Mouse (Mus musculus): ENCODE data around the gene Slc22a28. TPM values are rescaled to one million over a fixed set of nuclear protein-coding genes. Genes with fewer than 3 reads are reported as not detected.
"Not testable (repeated sequence)": the region's sequence is repeated elsewhere in the genome, so short reads cannot be mapped to it uniquely, and the experiment has no call there.

The Slc22a28 gene
- total RNA-seq (2014; rRNA removed) (not detected in 2 replicates), polyA plus RNA-seq (2015; fragmentation: Nextera tagmentation; extraction: Ambion mirVana) (not detected in 2 replicates)

DNA sequence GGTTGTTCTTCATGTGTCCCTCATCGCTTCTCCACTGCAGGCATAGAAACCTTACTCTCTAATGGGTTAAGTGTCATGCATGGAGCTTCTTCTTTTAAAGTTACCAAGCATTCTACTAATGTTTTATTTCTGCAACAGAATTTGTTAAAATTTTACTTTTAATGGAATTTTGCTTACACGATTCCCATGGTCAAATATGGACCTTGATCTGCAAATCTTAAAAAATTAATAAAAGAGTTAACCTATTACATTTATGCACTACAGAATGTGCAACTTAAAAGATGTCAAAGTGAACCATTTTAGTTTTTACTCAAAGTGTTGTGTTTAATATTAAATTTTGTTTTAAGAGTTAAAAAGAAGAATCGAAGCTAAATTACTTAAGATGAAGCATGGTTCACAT lies at the start of gene Slc22a28:
Gene Slc22a28 (minus strand): TSS at position 102 of the 400 bp plus-strand sequence.
- H3K4me1 ChIP-seq (ENCODE audit: insufficient read depth, low read length); H3K36me3 ChIP-seq (ENCODE audit: insufficient read depth, low read length); H3K27ac ChIP-seq; H3K4me2 ChIP-seq (ENCODE audit: low read depth, low read length); H3K4me3 ChIP-seq (ENCODE audit: low read length); H3K27me3 ChIP-seq (ENCODE audit: insufficient read depth, low read length); DNase-seq (ENCODE audit: low spot score); H3K9ac ChIP-seq (replicated peaks; ENCODE audit: low read length); H3K9me3 ChIP-seq (ENCODE audit: low read length); ATAC-seq: not testable (repeated sequence)
- WGBS, result 91% methylated on average over 2 of the region's 3 CpGs

DNA sequence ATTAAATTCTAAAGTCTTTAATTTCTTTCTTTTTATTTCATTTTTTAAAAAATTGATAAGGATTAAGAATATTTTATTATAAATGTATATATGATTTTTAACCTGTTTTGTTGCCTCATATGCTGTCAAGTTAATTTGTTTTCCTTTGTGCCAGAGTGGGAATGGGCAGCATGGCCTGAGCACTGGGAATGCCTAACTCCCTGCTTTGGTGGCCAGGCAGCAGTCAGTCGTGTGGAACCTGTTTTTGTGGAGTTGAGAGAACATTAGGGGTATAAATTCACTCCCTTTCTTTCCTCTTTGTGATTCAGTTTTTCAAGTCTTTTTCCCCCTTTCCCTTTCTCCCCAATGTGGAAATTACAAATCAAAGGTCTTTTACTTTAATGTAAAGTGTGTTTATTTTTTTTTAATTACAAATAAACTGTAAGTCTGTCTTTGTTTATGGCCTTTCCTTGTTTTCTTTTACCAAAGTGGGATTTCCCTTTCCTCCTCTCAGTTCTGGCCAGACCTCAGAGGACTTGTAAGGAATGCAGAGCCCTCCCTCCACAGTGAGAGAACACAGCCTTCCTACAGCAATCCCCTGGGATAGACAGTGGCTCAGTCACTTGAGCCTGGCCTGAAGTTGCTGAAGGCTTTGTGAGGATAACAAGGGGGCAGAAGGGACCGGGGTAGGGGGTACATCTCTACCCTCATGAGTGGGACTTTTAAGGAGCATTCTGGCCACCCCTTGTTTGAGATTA lies 17.2 kb upstream of the Slc22a28 start:
- H3K4me2 ChIP-seq (ENCODE audit: low read depth, low read length), result no peak overlapping the region
- no peaks in the 10 kb centered on the region for H3K27me3 ChIP-seq (ENCODE audit: insufficient read depth, low read length)
- 57% methylated on average over 2 of the region's 2 CpGs for WGBS
- no peak overlapping the region for H3K4me3 ChIP-seq (ENCODE audit: low read length)
- H3K9ac ChIP-seq (replicated peaks; ENCODE audit: low read length), result no peak overlapping the region
- ATAC-seq, result no peak
- DNase-seq (ENCODE audit: low spot score), result no peak
- no peak for TF ChIP-seq CTCF (IDR thresholded peaks at IDR 0.05; ENCODE audit: low read depth)
- H3K4me1 ChIP-seq (ENCODE audit: insufficient read depth, low read length), result no peaks in the 10 kb centered on the region
- H3K9me3 ChIP-seq (ENCODE audit: low read length), result 0 out of 2 replicates have a peak, but pooled peaks cover 7% of the 10 kb centered on the region
- H3K36me3 ChIP-seq (ENCODE audit: insufficient read depth, low read length), result no peaks in the 10 kb centered on the region
- H3K27ac ChIP-seq, result no peak overlapping the region

DNA sequence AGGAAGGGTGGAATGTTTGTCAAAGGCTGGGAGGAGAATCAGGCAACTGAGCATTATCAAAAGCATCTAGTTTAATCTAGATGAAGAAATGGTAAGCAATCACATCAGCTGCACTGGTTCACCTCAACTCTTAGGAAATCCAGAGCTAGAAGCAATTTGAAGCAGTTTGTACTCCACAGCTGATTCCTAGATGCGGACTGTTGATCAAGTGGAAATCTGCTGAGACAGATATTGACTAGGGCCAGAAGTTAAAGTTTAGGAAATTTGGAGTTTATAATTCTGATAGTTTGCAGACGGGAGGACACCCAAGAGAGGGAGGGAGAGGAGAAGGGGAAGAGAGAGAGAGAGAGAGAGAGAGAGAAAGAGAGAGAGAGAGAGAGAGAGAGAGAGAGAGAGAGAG lies 10.9 kb upstream of the Slc22a28 start:
- DNase-seq (ENCODE audit: low spot score); H3K4me3 ChIP-seq (ENCODE audit: low read length); H3K27me3 ChIP-seq (ENCODE audit: insufficient read depth, low read length); H3K9ac ChIP-seq (replicated peaks; ENCODE audit: low read length); H3K36me3 ChIP-seq (ENCODE audit: insufficient read depth, low read length); H3K4me2 ChIP-seq (ENCODE audit: low read depth, low read length); H3K9me3 ChIP-seq (ENCODE audit: low read length); H3K4me1 ChIP-seq (ENCODE audit: insufficient read depth, low read length); H3K27ac ChIP-seq; ATAC-seq: not testable (repeated sequence)
- WGBS, result 86% methylated on average over 2 of the region's 2 CpGs

DNA sequence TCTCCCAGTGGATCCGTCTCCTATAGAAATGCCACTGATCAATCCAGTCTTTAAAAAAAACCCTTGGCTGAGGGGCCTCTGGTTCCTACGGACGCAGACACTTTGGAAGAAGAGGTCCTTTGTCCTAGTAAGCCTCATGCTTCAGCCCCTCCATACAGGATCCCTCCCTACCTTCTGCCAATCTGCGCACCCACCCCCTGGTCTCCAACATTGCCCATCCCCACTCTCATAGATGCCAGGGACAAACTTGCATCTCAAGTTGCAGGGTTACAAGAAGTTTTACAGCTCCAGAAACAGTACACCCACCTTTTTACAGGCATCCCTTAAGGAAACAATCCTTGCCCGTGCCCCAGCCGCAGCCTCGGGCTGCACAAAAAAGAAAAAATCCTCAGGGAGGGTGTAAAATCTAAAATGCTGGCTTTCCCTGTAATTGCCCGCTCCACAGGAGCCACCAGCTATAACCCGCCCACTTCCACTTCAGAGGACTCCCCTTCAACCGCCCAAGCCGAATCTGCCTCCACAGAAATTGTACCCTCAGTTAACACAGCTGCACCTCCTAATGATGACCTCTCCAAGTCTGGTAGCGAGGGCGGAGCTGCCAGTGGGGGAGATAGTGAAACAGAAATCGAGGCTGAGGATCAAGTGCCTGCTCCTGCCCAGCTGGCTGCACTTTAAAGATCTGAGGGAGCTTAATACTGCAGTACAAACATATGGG lies 2.5 kb upstream of the Slc22a28 start:
- not testable (repeated sequence) for H3K27ac ChIP-seq; H3K27me3 ChIP-seq (ENCODE audit: insufficient read depth, low read length); H3K4me1 ChIP-seq (ENCODE audit: insufficient read depth, low read length); H3K4me3 ChIP-seq (ENCODE audit: low read length); H3K4me2 ChIP-seq (ENCODE audit: low read depth, low read length); H3K36me3 ChIP-seq (ENCODE audit: insufficient read depth, low read length); DNase-seq (ENCODE audit: low spot score); ATAC-seq; H3K9ac ChIP-seq (replicated peaks; ENCODE audit: low read length); H3K9me3 ChIP-seq (ENCODE audit: low read length)
- 71% methylated on average over 14 of the region's 14 CpGs for WGBS

DNA sequence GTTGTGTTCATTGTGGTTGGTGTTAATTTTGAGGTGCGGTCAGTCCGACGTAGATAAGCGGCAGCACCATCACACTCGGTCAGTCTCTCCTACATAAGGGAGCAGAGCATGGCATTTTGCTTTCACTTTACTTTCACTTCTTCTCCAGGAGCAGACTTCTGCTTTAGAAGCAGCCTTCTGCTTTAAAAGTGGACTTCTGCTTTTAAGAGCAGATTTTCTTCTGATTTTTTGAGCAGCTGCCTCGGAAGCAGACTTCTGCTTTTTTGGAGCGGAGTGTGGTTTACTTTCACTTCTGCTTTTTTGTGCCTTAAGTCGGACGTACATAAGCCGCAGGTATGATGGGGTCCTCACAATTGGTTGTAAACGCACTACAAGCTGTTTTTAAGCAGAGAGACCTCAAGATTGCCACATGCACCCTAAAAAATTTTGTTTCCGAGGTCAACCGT lies 111.9 kb downstream of the Slc22a28 start:
- TF ChIP-seq CTCF (IDR thresholded peaks at IDR 0.05; ENCODE audit: low read depth), result no peak
- ATAC-seq, result no peak

DNA sequence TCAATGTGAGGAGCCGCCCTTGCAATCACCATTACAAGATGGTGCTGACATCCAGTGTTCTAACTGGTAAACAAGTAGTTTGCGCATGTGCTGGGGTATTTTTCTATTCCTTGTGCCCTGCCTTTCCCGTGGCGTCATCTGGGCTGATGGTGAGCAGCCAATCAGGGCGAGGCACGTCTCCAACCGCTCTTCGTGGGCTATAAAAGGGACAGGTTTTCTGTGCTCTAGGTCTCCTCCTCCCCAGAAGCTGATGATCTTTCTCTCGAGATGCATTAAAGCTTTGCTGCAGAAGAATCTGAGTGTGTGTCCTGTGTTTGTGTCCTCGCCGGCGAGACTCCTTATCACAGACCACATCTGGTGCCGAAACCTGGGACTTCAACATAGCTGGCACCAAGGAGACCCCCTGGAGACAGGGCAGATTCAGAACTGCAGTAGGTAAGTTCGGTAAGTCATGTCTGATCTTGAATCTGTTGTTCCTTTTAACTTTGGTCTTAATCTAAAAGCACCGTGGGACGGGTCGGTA lies 112.4 kb downstream of the Slc22a28 start:
- H3K27ac ChIP-seq, ATAC-seq: not testable (repeated sequence)
- WGBS, result 93% methylated on average over 17 of the region's 17 CpGs

More for the DNA sequence above, 111.9 kb downstream of the Slc22a28 start:
- no peaks in the 10 kb centered on the region for H3K27me3 ChIP-seq (ENCODE audit: insufficient read depth, low read length)
- H3K27ac ChIP-seq, result no peak overlapping the region
- H3K9me3 ChIP-seq (ENCODE audit: low read length), result no peaks in the 10 kb centered on the region
- no peak overlapping the region for H3K4me3 ChIP-seq (ENCODE audit: low read length)
- no peaks in the 10 kb centered on the region for H3K36me3 ChIP-seq (ENCODE audit: insufficient read depth, low read length)
- WGBS, result 89% methylated on average over 13 of the region's 13 CpGs
- no peak overlapping the region for H3K4me2 ChIP-seq (ENCODE audit: low read depth, low read length)
- no peak overlapping the region for H3K9ac ChIP-seq (replicated peaks; ENCODE audit: low read length)
- H3K4me1 ChIP-seq (ENCODE audit: insufficient read depth, low read length), result no peaks in the 10 kb centered on the region
- DNase-seq (ENCODE audit: low spot score), result no peak

DNA sequence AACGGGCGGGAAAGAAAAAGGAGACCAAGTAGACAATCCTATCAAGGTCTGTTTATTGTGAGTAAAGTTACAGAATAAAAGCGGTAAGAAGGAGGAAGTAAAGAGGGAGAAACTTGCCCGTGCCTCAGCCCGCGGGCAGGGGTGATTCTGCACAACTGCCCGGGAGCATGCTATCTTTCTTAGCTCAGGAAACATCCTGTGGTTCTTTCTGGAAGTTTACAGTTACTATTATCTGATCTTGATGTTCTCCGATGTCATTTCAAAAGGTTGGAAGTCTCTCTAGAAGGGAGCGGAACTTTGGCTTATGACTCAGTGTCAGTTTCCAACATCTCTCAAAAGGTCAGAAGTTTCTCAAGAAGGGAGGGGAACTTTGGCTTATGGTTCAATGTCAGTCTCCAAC lies 113.2 kb downstream of the Slc22a28 start:
- H3K27me3 ChIP-seq (ENCODE audit: insufficient read depth, low read length); H3K9ac ChIP-seq (replicated peaks; ENCODE audit: low read length); H3K4me3 ChIP-seq (ENCODE audit: low read length); H3K4me1 ChIP-seq (ENCODE audit: insufficient read depth, low read length); H3K9me3 ChIP-seq (ENCODE audit: low read length); H3K36me3 ChIP-seq (ENCODE audit: insufficient read depth, low read length); DNase-seq (ENCODE audit: low spot score); H3K4me2 ChIP-seq (ENCODE audit: low read depth, low read length); ATAC-seq; H3K27ac ChIP-seq: not testable (repeated sequence)
- 90% methylated on average over 9 of the region's 9 CpGs for WGBS

More for the DNA sequence above, 112.4 kb downstream of the Slc22a28 start:
- DNase-seq (ENCODE audit: low spot score); H3K27me3 ChIP-seq (ENCODE audit: insufficient read depth, low read length); H3K36me3 ChIP-seq (ENCODE audit: insufficient read depth, low read length); H3K4me3 ChIP-seq (ENCODE audit: low read length); H3K4me2 ChIP-seq (ENCODE audit: low read depth, low read length); H3K4me1 ChIP-seq (ENCODE audit: insufficient read depth, low read length); H3K9ac ChIP-seq (replicated peaks; ENCODE audit: low read length); H3K9me3 ChIP-seq (ENCODE audit: low read length): not testable (repeated sequence)

Other genes with a start within 250 kb of the Slc22a28 start
- gene Slc22a27, start 166.0 kb downstream of the Slc22a28 start, total RNA-seq (2014; rRNA removed), result not detected in 2 replicates
- gene Slc22a27, start 166.0 kb downstream of the Slc22a28 start, polyA plus RNA-seq (2015; fragmentation: Nextera tagmentation; extraction: Ambion mirVana), result not detected in 2 replicates
- gene Slc22a29, start 86.9 kb upstream of the Slc22a28 start, total RNA-seq (2014; rRNA removed), result not detected in 2 replicates
- gene Slc22a29, start 86.9 kb upstream of the Slc22a28 start, polyA plus RNA-seq (2015; fragmentation: Nextera tagmentation; extraction: Ambion mirVana), result not detected in 2 replicates

Data from hindbrain, postnatal 0 days (tissue).